Mouse (Mus musculus) left cerebral cortex, postnatal 25 days (tissue): ENCODE measurements at regions not wholly inside any gene's neighbourhood (a gene's known extent, or its start where the extent isn't known, plus 50 kb on each side); places are given as distances from the start of the nearest gene placed in this dataset.

Source experiments
- DNase-seq, 2 experiments: peaks; one replicate each; pipeline ENCODE4 v3.0.0; 2022; ENCODE audit warnings: low spot score in 2 of 2, mixed read lengths in 1 of 2
- intact Hi-C: fragments of 180-260 bp; cut with DNase I; formaldehyde crosslinking; loops from one replicate; pipeline ENCODE4 v1.15.1; 2025

- no peak for DNase-seq
- intact Hi-C loops: no loop called here
Observed at GRCm38 (mm10) chr8:90519567-90519966, 171.4 kb upstream of the Tox3 start.

GRCm38 (mm10) chr8:90514191-90514590 lies 166.0 kb upstream of the Tox3 start:
- intact Hi-C loops: no loop called here
- no peak for DNase-seq

DNA sequence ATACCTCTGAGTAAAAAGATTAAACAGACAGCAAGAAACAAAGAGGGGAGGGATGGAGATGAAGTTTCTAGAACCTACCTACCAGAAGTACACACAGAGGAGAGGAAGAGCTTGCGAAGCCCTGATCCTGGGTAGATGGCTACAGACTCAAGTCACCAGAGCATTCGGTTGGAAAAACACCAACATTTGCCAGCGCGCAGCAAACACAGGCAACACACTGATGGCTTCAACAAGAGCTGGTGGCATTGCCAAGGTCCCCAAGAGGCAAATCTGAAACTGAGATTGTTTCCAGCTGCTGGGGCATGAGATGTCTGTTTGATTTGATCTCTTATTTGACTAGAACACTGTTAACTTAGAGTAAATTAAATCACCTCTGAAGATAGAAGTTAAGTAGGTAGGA lies 165.5 kb upstream of the Tox3 start:
- intact Hi-C loops: no loop called here
- DNase-seq: no peak

- intact Hi-C loops: no loop called here
- DNase-seq: no peak
Observed at GRCm38 (mm10) chr8:90513102-90513501, 165.0 kb upstream of the Tox3 start.

DNA sequence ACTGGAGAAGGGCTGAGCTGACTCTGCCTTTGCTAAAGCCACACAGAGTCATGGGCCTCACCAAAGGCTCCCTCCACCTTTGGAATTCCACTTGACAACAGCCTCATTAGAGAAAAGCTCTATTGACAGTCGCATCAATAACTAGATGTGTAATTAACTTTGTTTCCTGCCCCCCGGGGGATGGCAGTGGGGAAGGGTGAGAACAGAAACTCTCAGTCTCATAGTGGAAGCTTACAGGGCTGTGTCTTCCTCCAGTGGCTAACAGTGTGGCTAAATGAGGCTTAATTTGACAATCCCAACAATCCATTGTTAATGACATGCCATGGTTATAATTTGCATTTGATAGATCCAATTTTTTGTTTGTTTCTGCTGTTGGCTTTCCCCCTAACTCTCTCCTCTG lies 164.5 kb upstream of the Tox3 start:
- intact Hi-C loops: no loop called here
- no peak for DNase-seq

DNA sequence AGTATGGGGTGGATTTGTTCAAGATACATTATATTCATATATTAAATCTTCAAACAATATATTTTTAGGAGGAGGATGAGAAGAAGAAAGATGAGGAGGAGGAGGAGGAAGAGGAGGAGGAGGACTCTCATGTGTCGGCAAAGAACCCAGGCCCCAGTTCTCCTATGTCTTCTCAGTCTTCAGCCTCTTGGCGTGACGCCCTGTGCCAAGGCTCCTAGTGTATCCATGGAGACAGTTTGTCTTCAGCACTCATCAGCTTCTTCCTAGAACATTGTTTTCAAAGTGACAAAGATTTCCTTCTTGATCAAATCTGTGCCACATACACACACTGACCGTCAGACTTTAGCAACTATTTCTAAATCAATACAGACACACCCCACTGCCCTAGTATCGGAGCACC lies 156.4 kb upstream of the Tox3 start:
- intact Hi-C loops: no loop called here
- peak in 1 of 2 experiments; percentile 68 for DNase-seq

DNA sequence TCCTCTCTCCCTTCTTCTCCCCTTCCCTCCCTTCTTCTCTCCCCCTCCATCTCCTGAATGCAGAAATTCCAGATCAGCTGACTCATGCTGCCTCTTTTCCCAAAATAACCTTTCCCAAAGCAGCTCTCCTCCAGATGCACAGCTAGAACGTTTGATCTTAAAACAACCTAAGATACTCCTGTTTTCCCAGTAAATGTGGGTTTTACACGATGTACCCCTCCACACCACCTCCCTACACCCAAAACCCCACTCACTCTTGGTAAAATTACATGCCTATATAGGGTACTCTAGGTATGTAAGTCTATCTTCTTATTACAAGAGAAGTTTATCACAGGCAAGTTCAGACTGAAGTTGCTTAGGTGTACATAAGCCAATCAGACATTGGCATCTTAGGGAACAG lies 155.2 kb upstream of the Tox3 start:
- intact Hi-C loops: loop anchor here (2.0 kb wide), 1 partner anchor 39 kb away; no protein-coding TSS in a partner anchor
- peak in 1 of 2 experiments; percentile 89 for DNase-seq

DNA sequence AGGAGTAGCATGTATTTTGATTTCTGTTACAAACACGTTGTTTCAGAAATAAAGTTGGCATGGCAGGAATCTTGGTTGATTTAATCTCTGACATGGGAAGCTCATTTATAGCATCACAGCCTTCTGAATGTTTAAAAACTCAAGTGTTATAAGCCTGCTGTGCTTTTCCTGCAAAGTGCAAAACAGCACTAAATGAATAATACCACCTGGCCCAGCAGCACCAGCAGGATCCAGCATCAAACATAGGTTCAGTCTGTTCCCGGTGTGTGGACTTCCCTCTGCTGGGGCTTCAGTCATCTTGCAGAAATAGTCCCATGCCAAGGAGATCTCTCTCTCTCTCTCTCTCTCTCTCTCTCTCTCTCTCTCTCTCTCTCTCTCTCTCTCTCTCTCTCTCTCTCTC lies 154.7 kb upstream of the Tox3 start:
- intact Hi-C loops: loop anchor here (1.0 to 2.0 kb wide), 2 partner anchors 40 to 129 kb away; no protein-coding TSS in a partner anchor

DNA sequence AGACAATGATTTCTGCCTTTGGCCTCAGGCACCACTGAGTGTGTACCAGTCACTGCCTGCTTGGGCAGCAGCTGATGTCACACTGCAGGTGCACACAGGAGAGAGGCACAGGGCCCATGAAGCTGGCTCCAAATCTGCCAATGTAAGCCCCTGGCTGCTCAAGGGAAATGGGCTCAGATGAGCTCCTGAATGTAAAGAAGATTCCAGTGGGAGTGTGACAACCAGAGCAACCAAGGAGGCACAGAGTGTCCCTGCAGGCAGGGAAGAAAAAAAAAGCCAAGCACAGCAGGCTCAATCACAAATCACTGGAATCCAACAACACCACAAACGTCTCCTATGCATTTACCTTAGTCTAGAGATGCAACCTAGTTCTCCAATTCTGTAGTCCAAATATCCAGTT lies 151.2 kb upstream of the Tox3 start:
- peak in 1 of 2 experiments; percentile 51 for DNase-seq
- intact Hi-C loops: loop anchor here (5.0 kb wide), 1 partner anchor 152 kb away; the partner anchor contains the start of gene Tox3

More for the DNA sequence above, 154.7 kb upstream of the Tox3 start:
- DNase-seq: peak; percentile 47 to 76

DNA sequence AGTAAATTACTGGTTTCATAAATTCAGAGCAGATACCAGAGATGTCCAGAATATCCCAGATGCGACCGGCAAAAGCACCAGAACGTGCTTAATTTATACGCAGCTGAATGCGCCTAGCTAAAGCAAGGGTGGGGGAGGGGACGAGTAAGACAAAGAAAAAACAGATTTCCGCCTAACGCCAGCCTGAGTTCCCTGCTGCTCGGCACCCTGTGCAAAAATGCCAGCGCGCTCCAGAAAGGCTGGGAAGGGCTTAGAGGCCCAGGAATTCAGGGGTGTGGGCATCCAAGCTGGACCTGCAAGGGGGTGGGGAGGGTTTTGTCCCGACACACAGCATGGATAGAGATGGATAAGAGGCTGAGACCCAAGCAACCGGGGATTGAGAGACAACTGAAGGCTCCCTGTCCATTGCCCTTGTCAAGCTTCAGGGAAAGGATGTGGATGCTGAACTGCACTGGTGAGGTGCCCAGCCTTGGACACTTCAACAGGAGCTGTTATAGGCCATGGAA lies 148.6 kb upstream of the Tox3 start:
- peak in 1 of 2 experiments; percentile 47 for DNase-seq
- intact Hi-C loops: loop anchor here (5.0 kb wide), 1 partner anchor 149 kb away; the partner anchor contains the start of gene Tox3

- intact Hi-C loops: loop anchor here (5.0 kb wide), 1 partner anchor 149 kb away; the partner anchor contains the start of gene Tox3
- no peak for DNase-seq
Observed at GRCm38 (mm10) chr8:90495943-90496371, 147.8 kb upstream of the Tox3 start.

GRCm38 (mm10) chr8:90492521-90493225 lies 144.5 kb upstream of the Tox3 start:
- no peak for DNase-seq
- intact Hi-C loops: no loop called here

- DNase-seq: no peak
- intact Hi-C loops: no loop called here
Observed at GRCm38 (mm10) chr8:90491691-90492090, 143.5 kb upstream of the Tox3 start.

DNA sequence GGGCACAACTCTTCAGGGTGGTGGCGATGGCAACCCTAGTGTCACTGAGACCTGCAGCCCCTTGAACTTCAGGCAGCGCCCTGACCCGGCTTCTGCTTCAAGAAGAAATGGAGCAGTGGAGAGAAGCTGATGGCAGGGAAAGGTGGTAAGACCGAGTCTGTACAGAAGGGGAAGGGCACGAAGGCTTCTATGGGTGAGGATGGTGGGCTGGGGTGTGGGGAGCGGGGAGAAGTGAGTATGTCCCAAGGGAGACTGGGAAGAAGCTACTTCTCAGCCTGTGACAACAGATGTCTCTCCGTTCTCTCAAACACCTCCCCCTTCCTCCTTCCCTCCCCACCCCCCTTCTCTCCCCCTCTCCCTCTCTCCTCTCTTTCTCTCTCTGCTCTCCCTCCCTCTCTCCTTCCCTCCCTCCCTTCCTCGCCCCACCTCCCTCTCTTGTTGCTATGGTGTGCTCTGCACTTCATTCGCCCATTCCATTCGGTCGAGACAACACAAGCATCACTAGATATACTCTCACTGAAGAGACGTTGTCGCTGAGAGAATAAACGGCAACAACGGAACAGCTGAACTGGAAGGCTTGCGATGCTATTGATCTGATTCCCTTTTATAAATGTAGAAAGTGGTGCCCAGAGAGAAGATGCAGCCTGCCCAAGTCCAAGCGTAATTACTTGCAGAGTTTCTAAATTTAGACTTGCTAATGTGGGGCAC lies 142.7 kb upstream of the Tox3 start:
- intact Hi-C loops: no loop called here
- DNase-seq: no peak

- intact Hi-C loops: no loop called here
- no peak for DNase-seq
Observed at GRCm38 (mm10) chr8:90486556-90486955, 138.4 kb upstream of the Tox3 start.

DNA sequence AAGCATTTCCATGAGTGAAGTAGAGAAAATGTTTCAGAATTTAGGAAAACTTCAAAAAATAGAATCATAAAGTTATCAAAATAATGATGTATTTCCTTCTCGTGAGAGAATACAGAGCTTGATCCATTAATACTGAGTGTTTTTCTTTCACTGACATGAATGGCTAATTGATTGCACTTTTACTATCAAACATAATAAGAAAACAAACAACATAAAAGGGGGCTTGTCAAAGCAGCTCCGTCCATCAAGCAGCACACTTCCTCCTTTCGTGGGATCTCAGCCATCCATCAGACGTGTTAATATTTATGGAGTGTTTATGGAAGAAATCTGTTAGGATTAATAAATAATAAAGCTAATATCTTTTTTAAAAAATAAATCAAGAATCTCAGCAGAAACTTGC lies 130.0 kb upstream of the Tox3 start:
- intact Hi-C loops: no loop called here

DNA sequence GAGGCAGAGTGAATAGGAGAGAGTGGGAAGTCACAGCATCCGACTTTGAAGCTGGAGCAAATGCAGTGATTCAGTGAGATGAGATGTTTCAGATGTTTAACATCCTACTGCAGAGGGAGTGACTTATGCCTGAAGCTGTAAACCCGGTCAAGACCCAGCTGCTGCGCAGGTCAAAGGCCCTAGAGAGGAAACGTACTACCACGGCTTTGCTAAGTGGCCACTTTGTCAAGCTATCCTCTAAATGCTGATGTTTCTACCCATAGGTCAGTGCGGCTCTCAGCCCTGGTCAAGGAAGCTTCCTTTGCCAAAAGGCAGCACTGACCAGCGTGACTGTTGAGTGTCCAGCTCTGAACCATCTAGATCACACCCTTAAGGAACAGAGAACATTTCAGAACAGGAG lies 125.9 kb upstream of the Tox3 start:
- intact Hi-C loops: no loop called here
- DNase-seq: no peak

More for the DNA sequence above, 130.0 kb upstream of the Tox3 start:
- DNase-seq: no peak

GRCm38 (mm10) chr8:90470826-90471225 lies 122.7 kb upstream of the Tox3 start:
- intact Hi-C loops: no loop called here
- DNase-seq: peak in 1 of 2 experiments; percentile 45

GRCm38 (mm10) chr8:90463708-90464107 lies 115.6 kb upstream of the Tox3 start:
- intact Hi-C loops: no loop called here
- DNase-seq: no peak

- DNase-seq: no peak
- intact Hi-C loops: loop anchor here (10.0 kb wide), 1 partner anchor 179 kb away; no protein-coding TSS in a partner anchor
Observed at GRCm38 (mm10) chr8:90455321-90455720, 107.2 kb upstream of the Tox3 start.
